Mouse (Mus musculus) left cerebral cortex, postnatal 4 days (tissue): ENCODE data around the gene Shisa5. TPM values are rescaled to one million over a fixed set of nuclear protein-coding genes. Genes with fewer than 3 reads are reported as not detected.

ENCODE experiments used
- DNase-seq: peaks from one replicate; pipeline ENCODE4 v3.0.0-alpha.2; 2022
- intact Hi-C: fragments of 180-260 bp; cut with DNase I; formaldehyde crosslinking; loops from one replicate; pipeline ENCODE4 v1.15.1; 2025
- total RNA-seq, 2 experiments: library from RNA; stranded (reverse); gene quantifications; 2 replicates each; pipeline ENCODE4 v1.2.3; 2021

Shisa5 gene
- total RNA-seq, 2 experiments from 2014 or later = 48.3 to 54.7 TPM

DNA sequence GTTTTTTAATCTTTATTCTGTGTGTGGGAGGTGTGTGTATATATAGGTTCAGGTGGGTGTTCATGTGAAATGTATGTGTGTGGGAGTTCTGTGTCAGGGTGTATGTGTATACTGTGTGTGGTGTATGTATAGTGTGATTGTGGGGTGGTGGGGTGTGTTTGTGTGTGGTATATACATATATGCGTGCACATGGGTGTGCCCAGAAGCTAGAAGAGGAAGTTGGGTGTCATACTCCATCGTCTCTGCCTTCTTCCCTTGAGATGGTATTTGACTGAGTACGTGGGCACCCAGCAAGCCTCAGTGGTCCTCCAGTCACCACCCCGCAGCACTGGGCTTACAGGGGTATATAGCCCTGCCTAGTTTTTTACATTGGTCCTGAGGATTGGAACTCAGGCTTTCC lies 16.9 kb upstream of the Shisa5 start:
- DNase-seq = no peak
- intact Hi-C loops = no loop called here

DNA sequence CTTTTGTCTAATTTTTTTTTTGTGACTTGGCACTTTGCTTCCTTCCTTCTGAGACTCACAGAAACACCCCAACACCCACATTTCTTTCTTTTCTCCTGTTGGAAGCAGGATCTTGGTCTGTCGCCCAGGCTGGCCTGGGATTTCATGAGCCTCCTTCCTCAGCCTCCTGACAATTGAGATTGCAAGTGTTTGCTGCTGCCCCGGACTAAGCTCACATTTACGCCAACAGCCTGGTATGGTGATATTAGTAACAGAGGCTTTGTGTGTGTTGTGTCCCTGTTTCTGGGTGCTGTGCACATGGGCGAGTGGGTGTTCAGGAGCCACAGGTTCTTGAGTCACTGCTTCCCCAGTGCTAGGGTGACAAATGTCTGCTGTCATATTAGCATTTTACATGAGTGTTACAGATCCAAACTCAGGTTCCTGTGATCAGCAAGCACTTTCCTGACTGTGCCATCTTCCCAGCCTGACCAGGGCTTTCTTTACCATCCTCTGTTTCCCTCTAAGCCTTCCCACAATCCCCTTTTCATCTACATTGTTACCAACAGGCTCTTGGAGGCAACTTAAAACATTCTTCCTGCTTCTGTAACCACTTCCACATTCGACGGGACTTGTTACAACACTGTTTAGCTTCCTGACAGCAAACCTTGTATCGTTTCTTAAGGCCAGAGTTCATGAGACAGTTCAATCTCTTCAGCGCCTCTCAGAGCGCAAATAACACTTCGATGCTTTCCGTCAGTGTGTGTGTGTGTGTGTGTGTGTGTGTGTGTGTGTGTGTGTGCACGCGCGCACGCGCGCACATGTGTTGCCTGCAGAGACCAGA lies 15.3 kb upstream of the Shisa5 start:
- intact Hi-C loops = no loop called here

DNA sequence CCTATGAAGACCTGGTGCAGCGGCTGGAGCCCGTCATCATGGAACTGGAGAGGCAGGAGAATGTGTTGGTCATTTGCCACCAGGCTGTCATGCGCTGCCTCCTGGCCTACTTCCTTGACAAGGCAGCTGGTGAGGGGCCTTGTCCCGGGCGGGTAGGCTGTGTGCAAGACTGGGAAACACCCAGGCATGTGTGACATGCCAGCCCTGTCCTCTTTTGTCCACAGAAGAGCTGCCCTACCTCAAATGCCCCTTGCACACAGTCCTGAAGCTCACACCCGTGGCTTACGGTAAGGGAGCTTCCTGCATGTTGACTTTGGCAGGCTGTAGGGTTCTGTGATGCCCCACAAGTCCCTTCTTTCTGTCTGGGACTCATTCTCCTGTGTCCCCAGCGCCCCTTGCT lies 10.8 kb upstream of the Shisa5 start:
- intact Hi-C loops = no loop called here
- peak; percentile 37 for DNase-seq

More for the DNA sequence above, 15.3 kb upstream of the Shisa5 start:
- no peak for DNase-seq

DNA sequence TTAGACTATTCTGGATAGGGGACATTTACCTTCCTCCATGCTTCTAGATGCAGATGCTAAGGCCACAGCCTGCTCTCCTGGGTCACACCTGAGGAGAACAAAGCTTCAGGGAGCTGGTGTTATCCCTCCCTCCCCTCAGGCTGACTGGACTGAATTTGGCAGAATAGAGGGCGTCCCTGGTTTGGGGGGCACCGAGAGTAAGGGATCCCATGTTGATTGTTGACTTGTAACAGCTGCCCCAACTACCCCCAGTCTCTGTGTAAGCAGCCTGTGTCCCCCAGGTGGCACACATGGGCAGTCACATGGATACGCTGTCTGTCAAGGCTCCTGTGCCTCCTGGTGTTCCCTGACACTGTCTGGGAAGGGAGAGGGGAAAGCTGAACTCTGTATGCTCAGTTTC lies 9.9 kb upstream of the Shisa5 start:
- no peak for DNase-seq
- intact Hi-C loops = no loop called here

DNA sequence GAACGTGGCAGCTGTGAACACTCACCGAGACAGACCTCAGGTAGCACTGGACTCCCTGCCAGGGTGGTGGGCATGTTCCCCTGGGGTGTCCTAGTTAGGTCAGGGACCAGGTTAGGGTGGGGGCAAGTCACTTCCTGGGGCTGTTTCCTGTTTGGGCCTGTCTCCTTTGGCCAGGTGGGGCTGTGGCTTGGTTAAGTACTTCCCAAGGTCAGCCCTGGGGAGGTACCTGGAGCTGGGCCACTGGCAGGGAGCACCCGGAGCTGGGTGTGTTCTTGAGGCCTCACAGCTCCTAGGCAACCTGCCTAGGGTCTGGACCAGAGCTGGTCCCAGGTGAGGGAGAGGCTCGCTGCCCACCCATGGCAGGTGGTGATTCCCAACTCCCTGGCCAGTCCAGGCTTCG lies 9.4 kb upstream of the Shisa5 start:
- no peak for DNase-seq
- intact Hi-C loops = no loop called here

DNA sequence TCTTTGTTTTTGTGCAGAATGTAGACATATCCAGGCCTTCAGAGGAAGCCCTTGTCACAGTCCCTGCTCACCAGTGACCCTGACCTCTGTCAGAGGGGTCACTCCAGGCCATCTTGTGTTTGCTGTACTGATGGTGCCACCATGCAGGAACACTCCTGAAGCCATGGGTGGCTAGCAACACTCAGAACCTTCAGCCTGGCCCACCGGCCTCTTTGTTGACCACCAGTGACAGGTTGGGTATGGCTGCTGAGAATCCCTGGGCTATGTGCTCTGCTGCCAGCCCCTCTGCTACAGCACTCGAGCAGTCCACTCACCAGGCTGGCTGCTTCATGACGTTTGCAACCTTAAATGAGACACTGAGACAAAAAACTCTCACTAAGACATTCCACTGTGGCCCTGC lies 8.1 kb upstream of the Shisa5 start:
- DNase-seq = no peak
- intact Hi-C loops = no loop called here

DNA sequence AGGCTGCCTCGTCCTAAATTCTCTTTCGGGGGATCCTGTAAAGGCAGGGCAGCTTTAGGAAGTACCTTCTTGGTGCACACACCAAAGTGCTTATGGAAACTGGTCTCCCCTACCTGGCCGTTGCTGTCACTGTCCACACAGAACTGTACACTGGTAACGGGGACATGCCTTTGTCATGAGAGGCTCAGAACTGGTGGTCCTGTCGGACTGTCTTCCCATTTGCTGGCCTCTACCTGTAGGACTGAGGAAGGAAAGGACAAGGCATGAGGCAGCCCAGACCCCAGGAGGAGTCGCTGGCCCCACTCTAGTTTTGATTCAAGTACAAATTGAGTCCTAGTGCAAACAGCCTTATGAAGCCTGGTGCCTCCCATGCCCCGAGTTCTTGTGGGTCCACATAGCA lies 7.4 kb upstream of the Shisa5 start:
- DNase-seq = no peak
- intact Hi-C loops = no loop called here

DNA sequence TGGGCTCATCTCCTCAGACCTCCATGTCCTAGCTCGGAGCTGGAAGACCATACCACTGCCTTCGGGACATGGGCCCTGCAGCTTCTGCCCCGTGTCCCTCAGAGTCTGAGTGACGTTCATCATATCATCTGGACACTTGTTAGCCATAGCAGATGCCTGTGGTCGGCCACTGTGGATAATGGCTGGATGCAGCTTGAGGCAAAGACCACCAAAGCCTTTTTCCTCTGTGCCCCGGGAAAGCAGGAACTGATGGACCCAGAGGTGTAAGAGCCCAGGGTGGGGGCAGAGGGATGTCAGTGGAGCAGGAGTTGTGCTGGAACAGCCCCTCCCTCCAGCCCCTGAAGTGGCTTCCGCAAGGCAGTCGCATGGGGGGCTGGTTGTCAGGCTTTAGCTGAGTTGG lies 6.7 kb upstream of the Shisa5 start:
- intact Hi-C loops = no loop called here
- no peak for DNase-seq

DNA sequence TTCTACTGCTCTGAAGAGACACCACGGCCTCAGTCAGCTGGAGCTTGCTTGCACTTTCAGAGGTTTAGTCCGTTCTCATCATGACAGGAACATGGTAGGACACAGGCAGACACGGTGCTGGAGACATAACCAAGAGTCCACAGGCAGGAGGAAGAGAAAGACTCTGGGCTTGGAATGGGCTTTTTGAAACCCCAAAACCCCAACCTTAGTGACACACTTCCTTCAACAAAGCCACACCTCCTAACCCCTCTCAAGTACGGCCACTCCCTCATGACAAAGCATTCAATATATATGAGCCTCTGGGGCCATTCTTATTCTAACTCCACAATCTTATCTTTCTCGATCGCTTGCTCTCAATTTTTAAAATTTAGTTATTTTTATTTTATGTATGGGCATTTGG lies 5.9 kb upstream of the Shisa5 start:
- intact Hi-C loops = no loop called here

DNA sequence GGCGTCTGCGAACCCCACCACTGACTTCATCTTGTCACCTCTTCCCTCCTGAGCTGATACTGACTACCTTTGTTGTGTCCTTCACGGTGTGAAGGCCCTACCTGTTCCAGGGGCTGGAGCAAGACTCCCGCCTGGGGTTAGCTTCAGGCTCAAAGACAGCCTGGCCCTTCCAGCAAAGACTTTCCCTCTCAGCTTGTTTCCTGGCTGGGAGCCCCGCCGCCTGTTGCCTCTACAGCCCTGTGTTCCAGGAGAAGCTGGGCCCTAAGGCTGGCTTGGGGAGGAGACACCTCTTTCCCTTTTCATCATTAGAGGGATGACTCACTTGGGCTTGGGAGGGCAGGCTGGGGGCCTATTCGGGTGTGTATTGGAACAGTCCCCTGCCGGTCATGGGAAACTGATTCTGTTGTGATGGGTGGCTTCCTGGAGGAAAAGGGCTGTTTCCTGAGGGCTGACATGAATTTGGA lies 568 bp downstream of the Shisa5 start:
- DNase-seq = peak; percentile 52

More for the DNA sequence above, 5.9 kb upstream of the Shisa5 start:
- DNase-seq = no peak

DNA sequence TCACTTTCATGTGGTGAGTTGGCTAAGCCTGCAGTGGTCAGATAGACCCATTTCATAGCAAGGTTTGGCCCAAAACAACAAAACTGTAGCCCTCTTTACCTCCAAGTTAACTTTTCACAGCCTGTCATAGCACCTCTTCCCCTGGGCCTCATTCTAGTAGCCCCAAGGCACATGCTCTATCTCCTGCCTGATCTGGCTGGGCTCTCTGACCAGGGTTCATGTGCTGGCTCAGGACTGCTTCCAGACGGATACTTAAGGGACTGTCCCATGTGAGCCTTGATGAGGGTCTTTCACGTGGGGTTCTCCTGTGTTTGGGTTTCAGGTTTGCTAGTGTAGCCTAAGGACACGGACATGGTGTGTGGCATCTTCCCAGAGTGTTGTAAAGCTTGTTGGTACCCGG lies 1.3 kb downstream of the Shisa5 start:
- intact Hi-C loops = no loop called here
- no peak for DNase-seq

More for the DNA sequence above, 568 bp downstream of the Shisa5 start:
- intact Hi-C loops = no loop called here

DNA sequence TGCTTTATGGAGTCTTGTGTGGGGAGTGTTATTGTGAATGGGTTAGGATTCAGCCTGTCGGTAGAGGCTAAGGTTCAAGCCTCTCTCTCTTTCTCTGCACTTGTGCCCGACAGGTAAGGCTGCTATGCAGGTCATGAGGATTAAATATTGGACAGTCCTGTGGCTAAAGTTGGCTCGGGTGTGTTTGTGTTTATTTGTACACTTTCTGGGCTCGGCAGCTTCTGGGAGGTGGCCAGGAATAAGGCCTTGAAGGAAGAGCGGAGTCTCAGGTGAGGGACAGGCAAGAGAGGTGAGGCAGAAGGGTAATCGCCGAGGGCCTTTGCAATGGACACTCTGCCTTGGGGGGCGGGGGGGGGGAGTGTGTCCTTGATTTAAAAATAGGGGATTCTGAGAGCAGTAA lies 1.9 kb downstream of the Shisa5 start:
- intact Hi-C loops = no loop called here
- DNase-seq = no peak

DNA sequence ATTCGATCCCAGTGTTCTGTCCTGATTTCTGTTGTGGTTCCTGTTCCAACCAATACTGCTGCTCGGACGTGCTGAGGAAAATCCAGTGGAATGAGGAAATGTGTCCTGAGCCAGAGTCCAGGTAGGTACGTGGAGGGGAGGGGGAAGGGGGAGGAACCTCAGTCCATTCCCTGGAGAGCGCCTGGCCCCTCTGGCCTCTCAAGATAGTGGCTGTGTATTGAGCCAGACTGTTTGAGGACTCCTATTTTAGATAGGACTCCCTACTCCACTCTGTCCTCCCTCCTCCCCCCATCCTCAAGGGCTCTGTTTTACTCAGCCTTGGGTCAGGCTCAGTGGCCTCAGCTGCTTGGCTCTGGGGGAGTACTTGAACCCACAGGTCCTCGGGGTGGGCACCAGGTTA lies 2.5 kb downstream of the Shisa5 start:
- intact Hi-C loops = no loop called here
- DNase-seq = no peak

DNA sequence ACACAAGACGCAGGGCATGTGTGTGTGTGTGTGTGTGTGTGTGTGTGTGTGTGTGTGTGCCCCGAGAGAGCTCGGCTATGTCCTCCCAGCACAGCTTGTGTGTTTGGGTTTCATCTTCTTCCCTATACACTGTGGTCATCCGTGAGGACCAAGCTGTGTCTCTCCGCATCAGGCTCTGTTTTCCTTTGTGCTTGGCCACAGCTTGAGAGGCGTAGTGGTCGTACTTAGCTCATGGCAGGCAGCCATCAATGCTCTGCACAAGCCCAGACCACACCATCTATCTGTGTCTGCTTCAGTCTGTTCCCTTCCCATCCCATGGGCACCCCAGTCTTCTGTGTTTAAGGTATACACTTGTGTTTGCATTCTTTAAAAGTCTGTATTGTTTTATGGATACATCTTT lies 3.0 kb downstream of the Shisa5 start:
- intact Hi-C loops = no loop called here
- DNase-seq = no peak

DNA sequence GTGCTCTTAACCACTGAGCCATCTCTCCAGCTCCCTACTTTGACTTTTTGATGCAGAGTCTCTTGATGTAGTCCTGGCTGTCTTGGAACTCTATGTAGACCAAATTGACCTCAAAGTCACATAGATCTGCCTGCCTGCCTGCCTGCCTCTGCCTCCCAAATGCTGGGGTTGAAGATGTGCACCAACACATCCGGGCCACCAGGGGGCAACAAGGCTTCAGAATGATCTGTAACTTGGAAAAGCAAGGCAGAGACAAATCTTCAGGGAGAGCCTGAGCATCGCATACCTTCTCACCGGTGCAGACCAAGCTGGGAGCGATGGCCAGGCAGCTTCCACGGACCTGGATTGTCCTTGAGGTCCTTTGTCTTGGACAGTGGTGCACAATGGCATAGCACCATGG lies 7.9 kb downstream of the Shisa5 start:
- peak; percentile 46 for DNase-seq
- intact Hi-C loops = no loop called here

DNA sequence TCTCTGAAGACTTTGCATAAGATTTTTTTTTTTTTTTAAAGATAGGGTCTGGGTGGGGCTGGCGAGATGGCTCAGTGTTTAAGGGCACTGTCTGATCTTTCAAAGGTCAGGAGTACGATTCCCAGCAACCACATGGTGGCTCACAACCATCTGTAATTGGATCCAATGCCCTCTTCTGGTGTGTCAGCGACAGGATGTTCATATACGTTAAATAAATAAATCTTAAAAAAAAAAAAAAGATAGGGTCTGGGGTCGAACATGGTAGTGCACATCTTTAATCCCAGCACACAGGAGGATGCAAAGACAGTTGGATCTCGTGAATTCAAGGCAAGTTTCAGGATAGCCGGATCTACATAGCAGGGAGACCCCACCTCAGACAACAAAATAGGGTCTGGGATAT lies 11.0 kb downstream of the Shisa5 start:
- intact Hi-C loops = no loop called here
- no peak for DNase-seq

DNA sequence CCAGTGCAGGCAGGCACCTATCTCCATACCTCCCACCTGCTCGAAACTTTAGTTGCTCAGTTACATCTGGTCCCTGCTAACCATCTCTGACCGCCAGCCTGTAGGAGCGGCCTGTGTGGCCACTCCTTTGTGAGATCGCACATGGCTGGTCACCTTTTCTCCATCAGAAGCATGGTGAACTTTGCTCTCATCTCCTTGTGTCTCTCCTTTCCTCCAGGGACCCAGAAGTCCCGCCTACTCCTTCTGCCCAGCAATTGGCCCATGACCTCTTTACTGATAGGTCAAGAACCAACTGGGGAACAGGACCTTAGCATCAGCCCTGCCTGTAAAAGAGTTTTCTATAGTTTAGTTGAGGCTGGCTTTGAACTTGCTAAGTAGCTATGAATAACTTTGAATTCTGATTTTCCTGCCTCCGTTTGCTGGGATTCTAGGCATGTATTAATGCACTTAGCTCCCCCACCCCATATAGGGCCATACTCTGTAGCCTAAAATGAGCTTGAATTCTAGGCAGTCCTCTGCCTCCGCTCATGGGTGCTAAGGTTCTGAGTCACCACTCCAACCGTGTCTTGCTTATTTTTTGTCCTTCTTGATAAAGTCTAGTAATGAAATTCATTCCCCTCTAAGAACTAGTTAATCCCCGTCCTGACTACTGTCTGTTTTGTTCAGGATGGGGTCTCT lies 11.8 kb downstream of the Shisa5 start:
- DNase-seq = no peak
- intact Hi-C loops = no loop called here

DNA sequence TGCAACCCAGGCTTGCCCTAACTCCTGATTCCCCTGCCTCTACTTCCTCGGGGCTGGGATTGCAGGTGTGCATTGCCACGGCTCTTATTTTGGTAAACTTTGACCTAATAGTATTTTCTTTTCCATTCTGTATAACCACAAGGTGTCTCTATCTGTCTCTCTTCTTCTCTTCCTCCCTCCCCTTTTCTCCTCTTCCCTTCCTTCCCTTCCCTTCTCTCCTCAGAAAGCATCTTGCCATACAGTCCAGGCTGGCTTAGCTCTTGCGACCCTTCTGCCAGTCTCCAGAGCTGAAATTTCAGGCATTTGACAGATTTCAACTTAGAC lies 12.3 kb downstream of the Shisa5 start:
- intact Hi-C loops = no loop called here
- DNase-seq = no peak

DNA sequence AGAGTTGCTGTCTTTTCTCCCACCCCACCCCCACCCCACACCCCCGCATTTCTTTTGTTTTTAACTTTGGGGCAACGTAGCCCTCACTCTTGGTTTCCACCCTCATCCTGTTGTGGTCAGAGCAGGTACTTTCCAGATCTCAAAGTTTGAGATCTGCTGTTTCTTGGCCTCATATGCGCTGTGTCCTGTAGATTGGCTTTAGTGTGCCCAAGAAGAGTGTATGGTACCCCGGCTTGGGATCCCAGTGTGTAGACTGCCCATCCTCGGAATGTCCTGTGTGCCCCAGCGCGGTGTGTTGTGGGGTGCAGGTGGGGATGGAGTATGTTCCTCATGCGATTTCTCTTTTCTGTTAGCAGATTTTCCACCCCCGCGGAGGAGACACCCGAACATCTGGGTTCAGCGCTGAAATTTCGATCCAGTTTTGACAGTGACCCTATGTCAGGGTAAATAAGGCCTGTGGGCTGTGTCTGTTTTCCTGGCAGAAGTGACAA lies 12.7 kb downstream of the Shisa5 start:
- DNase-seq = no peak
- intact Hi-C loops = no loop called here

DNA sequence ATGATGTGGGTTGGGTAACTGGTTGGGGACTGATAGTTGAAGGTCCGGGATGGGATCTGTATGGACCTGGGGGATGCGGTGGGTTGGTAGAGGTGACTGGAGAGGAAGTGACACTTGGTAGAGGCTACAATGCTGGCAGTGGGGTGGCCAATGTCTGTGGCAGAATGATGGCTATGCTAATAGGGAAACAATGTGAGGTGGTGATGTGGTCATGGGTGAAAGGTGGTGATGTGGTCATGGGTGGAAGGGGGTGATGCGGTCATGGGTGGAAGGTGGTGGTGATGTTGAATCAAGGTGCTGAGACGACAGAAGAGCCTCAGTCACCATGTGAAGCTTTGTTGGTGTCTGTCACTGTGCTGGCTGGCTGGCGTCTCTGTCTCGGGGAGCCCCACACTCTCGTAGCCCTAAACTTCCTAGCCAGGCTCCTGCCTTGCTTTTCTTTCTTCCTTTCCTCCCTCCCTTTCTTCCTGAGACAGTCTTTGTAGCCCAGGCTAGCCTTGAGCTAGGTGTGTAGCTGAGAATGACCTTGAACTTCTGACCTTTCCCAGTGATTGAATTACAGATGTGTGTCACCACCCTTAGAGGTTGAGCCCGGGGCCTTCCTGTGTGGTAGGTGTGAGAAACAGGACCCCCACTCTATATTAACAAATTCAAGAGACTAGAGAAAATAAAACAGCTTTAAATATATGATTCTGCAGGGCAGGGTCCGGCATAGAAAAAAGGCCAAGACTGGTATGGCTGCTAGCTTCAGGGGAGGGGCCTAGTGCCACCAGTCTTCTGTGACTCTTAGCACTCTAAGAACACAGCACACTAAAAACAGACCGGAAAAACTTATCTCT lies 13.5 kb downstream of the Shisa5 start:
- no peak for DNase-seq
- intact Hi-C loops = no loop called here

DNA sequence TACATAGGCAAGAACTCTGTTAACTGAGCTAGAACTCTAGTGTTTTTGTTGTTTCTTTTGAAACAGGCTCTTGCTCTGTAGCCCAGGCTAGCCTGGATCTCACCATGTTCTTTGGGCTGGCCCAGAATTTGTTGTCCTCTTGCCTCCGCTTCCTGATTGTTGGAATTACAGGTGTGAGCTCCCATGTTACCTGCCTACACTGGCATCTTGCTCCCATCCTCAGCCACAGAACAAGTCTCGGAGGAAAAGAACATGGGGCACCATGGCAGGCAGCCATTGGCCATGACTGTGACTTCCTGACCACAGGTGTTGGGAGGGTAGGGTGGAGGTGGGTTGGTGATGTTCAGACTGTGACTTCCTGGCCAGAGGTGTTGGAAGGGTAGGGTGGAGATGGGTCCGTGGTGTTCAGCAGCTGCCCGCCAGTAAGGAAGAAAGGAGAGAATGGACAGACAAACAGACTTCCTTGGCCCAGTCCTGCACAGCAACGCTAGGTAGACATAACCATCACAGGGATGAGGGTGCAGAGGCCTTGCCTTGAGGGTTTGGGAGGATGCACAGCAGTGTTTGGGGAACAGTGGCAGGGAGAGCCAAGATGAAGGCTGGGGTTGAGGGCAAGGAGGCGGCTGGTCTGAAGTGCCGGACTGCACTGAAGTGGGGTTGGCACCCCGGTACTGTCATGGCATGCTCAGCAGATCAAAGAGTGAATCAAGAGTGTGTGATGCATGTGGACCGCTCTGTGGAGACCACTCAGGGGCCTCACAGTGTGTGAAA lies 14.3 kb downstream of the Shisa5 start:
- no peak for DNase-seq

More for the DNA sequence above, 14.3 kb downstream of the Shisa5 start:
- intact Hi-C loops = no loop called here
